Mouse (Mus musculus): ENCODE results near the gene Vmn2r17. TPM values are rescaled to one million over a fixed set of nuclear protein-coding genes. Genes with fewer than 3 reads are reported as not detected.

Gene Vmn2r17
- total RNA-seq (2022), result not detected

- no peak for DNase-seq (ENCODE audit: low spot score)
Measured at GRCm38 (mm10) chr5:109419388-109419787, at the start of gene Vmn2r17. Gene Vmn2r17, plus strand, starts transcription at chr5:109419688.

- DNase-seq (ENCODE audit: low spot score), result no peak
Measured at GRCm38 (mm10) chr5:109466576-109467506, 47.4 kb downstream of the Vmn2r17 start.

GRCm38 (mm10) chr5:109506729-109507128 lies 87.2 kb downstream of the Vmn2r17 start:
- DNase-seq (ENCODE audit: low spot score), result no peak

Other genes starting within 250 kb of the Vmn2r17 start
- not detected for gene Vmn2r13, start 227.5 kb upstream of the Vmn2r17 start, total RNA-seq (2022)
- gene Vmn2r14, start 195.0 kb upstream of the Vmn2r17 start, total RNA-seq (2022), result not detected
- not detected for gene Vmn2r15, start 122.0 kb upstream of the Vmn2r17 start, total RNA-seq (2022)
- not detected for gene Vmn2r16, start 89.5 kb upstream of the Vmn2r17 start, total RNA-seq (2022)
- gene Crlf2, start 139.3 kb downstream of the Vmn2r17 start, total RNA-seq (2022), result 1 to 10 TPM; 3.7 to 8.1 (median 5.7) TPM